Mouse (Mus musculus): ENCODE results near the gene Pla2g10. TPM values are rescaled to one million over a fixed set of nuclear protein-coding genes. Genes with fewer than 3 reads are reported as not detected.
"Not testable (repeated sequence)": the region's sequence is repeated elsewhere in the genome, so short reads cannot be mapped to it uniquely, and the experiment has no call there.

Pla2g10 gene
- polyA plus RNA-seq (2014; fragmentation: Nextera tagmentation; extraction: Ambion mirVana), result 0.19 and 0.36 TPM in 2 replicates

- H3K36me3 ChIP-seq (ENCODE audit: control insufficient read depth, insufficient read depth, low read length), result no peaks in the 10 kb centered on the region
- H3K27ac ChIP-seq (ENCODE audit: low read depth, low read length), result no peak within 1 kb of the TSS
- ATAC-seq (ENCODE audit: low FRiP score), result no peak
- no peak within 1 kb of the TSS for H3K9ac ChIP-seq (ENCODE audit: low read length)
- no peak for DNase-seq (ENCODE audit: low spot score, missing footprints)
- 15% methylated on average over 26 of the region's 26 CpGs for whole genome bisulfite sequencing
- no peaks in the 10 kb centered on the region for H3K4me1 ChIP-seq (ENCODE audit: control insufficient read depth, insufficient read depth, low read length)
- H3K4me2 ChIP-seq, result peak within 1 kb of the TSS; percentile 24; the same call in 1 of the 2 replicates
- H3K9me3 ChIP-seq (ENCODE audit: control insufficient read depth, low read length), result no peaks in the 10 kb centered on the region
- no peak within 1 kb of the TSS for H3K4me3 ChIP-seq (ENCODE audit: low read depth, low read length)
- no peaks in the 10 kb centered on the region for H3K27me3 ChIP-seq (ENCODE audit: control insufficient read depth, insufficient read depth, low read length)
Measured at GRCm38 (mm10) chr16:13730285-13731255, at the start of gene Pla2g10. TSS of gene Pla2g10 (minus strand) at chr16:13730983.

GRCm38 (mm10) chr16:13774651-13775050 lies 43.9 kb upstream of the Pla2g10 start:
- not testable (repeated sequence) for H3K9me3 ChIP-seq (ENCODE audit: control insufficient read depth, low read length); H3K36me3 ChIP-seq (ENCODE audit: control insufficient read depth, insufficient read depth, low read length); H3K27ac ChIP-seq (ENCODE audit: low read depth, low read length); H3K4me2 ChIP-seq; ATAC-seq (ENCODE audit: low FRiP score); H3K4me3 ChIP-seq (ENCODE audit: low read depth, low read length); H3K4me1 ChIP-seq (ENCODE audit: control insufficient read depth, insufficient read depth, low read length); DNase-seq (ENCODE audit: low spot score, missing footprints); H3K27me3 ChIP-seq (ENCODE audit: control insufficient read depth, insufficient read depth, low read length); H3K9ac ChIP-seq (ENCODE audit: low read length)
- WGBS, result 86% methylated on average over 3 of the region's 3 CpGs

GRCm38 (mm10) chr16:13774011-13774410 lies 43.2 kb upstream of the Pla2g10 start:
- not testable (repeated sequence) for ATAC-seq (ENCODE audit: low FRiP score); H3K27me3 ChIP-seq (ENCODE audit: control insufficient read depth, insufficient read depth, low read length); H3K9ac ChIP-seq (ENCODE audit: low read length); H3K36me3 ChIP-seq (ENCODE audit: control insufficient read depth, insufficient read depth, low read length); H3K9me3 ChIP-seq (ENCODE audit: control insufficient read depth, low read length); H3K27ac ChIP-seq (ENCODE audit: low read depth, low read length); DNase-seq (ENCODE audit: low spot score, missing footprints); H3K4me3 ChIP-seq (ENCODE audit: low read depth, low read length); H3K4me1 ChIP-seq (ENCODE audit: control insufficient read depth, insufficient read depth, low read length); H3K4me2 ChIP-seq
- whole genome bisulfite sequencing, result 88% methylated on average over 2 of the region's 2 CpGs

- not testable (repeated sequence) for H3K36me3 ChIP-seq (ENCODE audit: control insufficient read depth, insufficient read depth, low read length); H3K4me2 ChIP-seq; H3K9me3 ChIP-seq (ENCODE audit: control insufficient read depth, low read length); ATAC-seq (ENCODE audit: low FRiP score); H3K27ac ChIP-seq (ENCODE audit: low read depth, low read length); H3K27me3 ChIP-seq (ENCODE audit: control insufficient read depth, insufficient read depth, low read length); H3K4me1 ChIP-seq (ENCODE audit: control insufficient read depth, insufficient read depth, low read length); DNase-seq (ENCODE audit: low spot score, missing footprints); H3K4me3 ChIP-seq (ENCODE audit: low read depth, low read length); H3K9ac ChIP-seq (ENCODE audit: low read length)
- WGBS, result 90% methylated on average over 5 of the region's 5 CpGs
Measured at GRCm38 (mm10) chr16:13772051-13772450, 41.3 kb upstream of the Pla2g10 start.

GRCm38 (mm10) chr16:13771603-13772002 lies 40.8 kb upstream of the Pla2g10 start:
- H3K27ac ChIP-seq (ENCODE audit: low read depth, low read length); H3K9ac ChIP-seq (ENCODE audit: low read length); H3K36me3 ChIP-seq (ENCODE audit: control insufficient read depth, insufficient read depth, low read length); H3K4me1 ChIP-seq (ENCODE audit: control insufficient read depth, insufficient read depth, low read length); ATAC-seq (ENCODE audit: low FRiP score); H3K4me3 ChIP-seq (ENCODE audit: low read depth, low read length); DNase-seq (ENCODE audit: low spot score, missing footprints); H3K27me3 ChIP-seq (ENCODE audit: control insufficient read depth, insufficient read depth, low read length); H3K4me2 ChIP-seq; H3K9me3 ChIP-seq (ENCODE audit: control insufficient read depth, low read length): not testable (repeated sequence)
- 74% methylated on average over 4 of the region's 4 CpGs for WGBS

- Histone ChIP-seq H3K36me3 (ENCODE audit: control insufficient read depth, insufficient read depth, low read length) (no peaks in the 10 kb centered on the region), H3K4me3 (ENCODE audit: low read depth, low read length) (no peak overlapping the region), H3K27me3 (ENCODE audit: control insufficient read depth, insufficient read depth, low read length) (no peaks in the 10 kb centered on the region), H3K9me3 (ENCODE audit: control insufficient read depth, low read length) (no peaks in the 10 kb centered on the region), H3K4me2 (no peak overlapping the region), H3K4me1 (ENCODE audit: control insufficient read depth, insufficient read depth, low read length) (no peaks in the 10 kb centered on the region), H3K27ac (ENCODE audit: low read depth, low read length) (no peak overlapping the region), H3K9ac (ENCODE audit: low read length) (no peak overlapping the region)
- DNase-seq (ENCODE audit: low spot score, missing footprints) (no peak), ATAC-seq (ENCODE audit: low FRiP score) (no peak)
Measured at GRCm38 (mm10) chr16:13766367-13766766, 35.6 kb upstream of the Pla2g10 start.

- Histone ChIP-seq H3K4me3 (ENCODE audit: low read depth, low read length) (no peak overlapping the region), H3K27me3 (ENCODE audit: control insufficient read depth, insufficient read depth, low read length) (no peaks in the 10 kb centered on the region), H3K27ac (ENCODE audit: low read depth, low read length) (no peak overlapping the region), H3K9ac (ENCODE audit: low read length) (no peak overlapping the region), H3K4me1 (ENCODE audit: control insufficient read depth, insufficient read depth, low read length) (no peaks in the 10 kb centered on the region), H3K36me3 (ENCODE audit: control insufficient read depth, insufficient read depth, low read length) (no peaks in the 10 kb centered on the region), H3K4me2 (no peak overlapping the region), H3K9me3 (ENCODE audit: control insufficient read depth, low read length) (no peaks in the 10 kb centered on the region)
- ATAC-seq (ENCODE audit: low FRiP score), result no peak
- no peak for DNase-seq (ENCODE audit: low spot score, missing footprints)
- 90% methylated on average over 3 of the region's 3 CpGs for WGBS
Measured at GRCm38 (mm10) chr16:13764519-13764918, 33.7 kb upstream of the Pla2g10 start.

- not testable (repeated sequence) for H3K9me3 ChIP-seq (ENCODE audit: control insufficient read depth, low read length); H3K36me3 ChIP-seq (ENCODE audit: control insufficient read depth, insufficient read depth, low read length); ATAC-seq (ENCODE audit: low FRiP score); H3K4me2 ChIP-seq; H3K4me1 ChIP-seq (ENCODE audit: control insufficient read depth, insufficient read depth, low read length); DNase-seq (ENCODE audit: low spot score, missing footprints); H3K27ac ChIP-seq (ENCODE audit: low read depth, low read length); H3K9ac ChIP-seq (ENCODE audit: low read length); H3K27me3 ChIP-seq (ENCODE audit: control insufficient read depth, insufficient read depth, low read length); H3K4me3 ChIP-seq (ENCODE audit: low read depth, low read length)
- 86% methylated on average over 1 of the region's 1 CpGs for WGBS
Measured at GRCm38 (mm10) chr16:13762807-13763206, 32.0 kb upstream of the Pla2g10 start.

- no peak overlapping the region for H3K27ac ChIP-seq (ENCODE audit: low read depth, low read length)
- no peaks in the 10 kb centered on the region for H3K36me3 ChIP-seq (ENCODE audit: control insufficient read depth, insufficient read depth, low read length)
- H3K4me3 ChIP-seq (ENCODE audit: low read depth, low read length), result no peak overlapping the region
- no peaks in the 10 kb centered on the region for H3K9me3 ChIP-seq (ENCODE audit: control insufficient read depth, low read length)
- H3K9ac ChIP-seq (ENCODE audit: low read length), result no peak overlapping the region
- WGBS, result 93% methylated on average over 2 of the region's 2 CpGs
- no peaks in the 10 kb centered on the region; the same call in 1 of the 2 replicates for H3K4me1 ChIP-seq (ENCODE audit: control insufficient read depth, insufficient read depth, low read length)
- no peaks in the 10 kb centered on the region for H3K27me3 ChIP-seq (ENCODE audit: control insufficient read depth, insufficient read depth, low read length)
- DNase-seq (ENCODE audit: low spot score, missing footprints) (no peak), ATAC-seq (ENCODE audit: low FRiP score) (no peak)
- no peak overlapping the region for H3K4me2 ChIP-seq
Measured at GRCm38 (mm10) chr16:13757823-13758222, 27.0 kb upstream of the Pla2g10 start.

Data from midbrain, embryonic 11.5 days (tissue).